Mouse (Mus musculus): Measurements from ENCODE around the gene Muc3. TPM values are rescaled to one million over a fixed set of nuclear protein-coding genes. Genes with fewer than 3 reads are reported as not detected.

Gene Muc3
- polyA plus RNA-seq, 1 experiment from 2014 or later = not detected

- H3K9me3 ChIP-seq (replicated peaks) = no peaks in the 10 kb centered on the region; the same call in 1 of the 2 replicates
Measured at GRCm38 (mm10) chr5:137116987-137117386, 32.1 kb downstream of the Muc3 start.

GRCm38 (mm10) chr5:137115866-137116847 is 33.0 kb downstream of the Muc3 start, which contains the start of gene Trim56:
Gene Trim56, minus strand, starts transcription at chr5:137116209.
- peak; percentile 74 for DNase-seq (ENCODE audit: low spot score)
- Histone ChIP-seq H3K4me1 (peaks cover 18% of the 10 kb centered on the region), H3K4me3 (peak within 1 kb of the TSS; percentile 64), H3K27ac (peak within 1 kb of the TSS; percentile 92), H3K36me3 (peaks cover 38% of the 10 kb centered on the region), H3K9me3 (replicated peaks) (no peaks in the 10 kb centered on the region; the same call in 1 of the 2 replicates), H3K27me3 (ENCODE audit: low read depth, poor library complexity, severe bottlenecking) (no peaks in the 10 kb centered on the region)
- 10% methylated on average over 29 of the region's 29 CpGs for WGBS

More at GRCm38 (mm10) chr5:137116987-137117386, 32.1 kb downstream of the Muc3 start:
- H3K4me1 ChIP-seq = peaks cover 18% of the 10 kb centered on the region
- no peak for DNase-seq (ENCODE audit: low spot score)
- 90% methylated on average over 2 of the region's 2 CpGs for WGBS
- no peaks in the 10 kb centered on the region for H3K27me3 ChIP-seq (ENCODE audit: low read depth, poor library complexity, severe bottlenecking)
- peaks cover 32% of the 10 kb centered on the region for H3K36me3 ChIP-seq
- no peak overlapping the region for H3K4me3 ChIP-seq
- no peak overlapping the region for H3K27ac ChIP-seq

DNA sequence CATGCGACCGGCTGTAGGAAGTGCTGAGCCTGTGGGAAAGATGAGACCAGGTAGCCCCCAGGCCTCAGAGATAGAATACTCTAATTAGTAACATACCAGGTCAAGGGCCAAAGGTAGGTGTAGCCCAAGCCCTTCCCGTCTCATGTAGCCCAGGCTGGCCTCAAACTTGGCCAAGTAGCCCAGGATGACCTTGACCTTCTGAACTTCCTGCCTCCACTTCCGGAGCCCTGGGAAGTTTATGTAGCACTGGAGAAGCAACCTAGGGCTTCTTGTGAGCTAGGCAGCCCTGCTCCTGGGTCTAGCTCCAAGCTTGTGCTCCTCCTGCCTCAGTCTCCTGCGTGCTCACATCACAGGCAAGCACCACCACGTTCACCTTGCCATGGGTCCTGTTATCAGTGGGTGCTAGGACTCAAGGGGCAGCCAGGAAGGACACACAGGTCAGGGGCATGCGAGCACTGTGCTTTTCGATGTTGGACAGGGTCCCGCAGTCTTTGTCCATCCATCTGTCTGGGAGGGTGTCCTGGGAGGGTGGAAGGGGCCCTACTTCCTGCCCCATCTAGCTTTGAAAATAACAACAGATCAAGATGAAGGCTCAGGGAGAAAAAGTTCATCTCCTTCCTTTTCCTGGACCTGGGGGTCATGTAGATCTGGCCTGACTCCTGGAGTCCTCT is 34.1 kb downstream of the Muc3 start:
- Histone ChIP-seq H3K9me3 (replicated peaks) (no peaks in the 10 kb centered on the region; the same call in 1 of the 2 replicates), H3K36me3 (peaks cover 44% of the 10 kb centered on the region), H3K4me3 (peak overlapping the region; percentile 64), H3K27me3 (ENCODE audit: low read depth, poor library complexity, severe bottlenecking) (no peaks in the 10 kb centered on the region), H3K4me1 (peaks cover 18% of the 10 kb centered on the region), H3K27ac (peak overlapping the region; percentile 92)
- no peak for DNase-seq (ENCODE audit: low spot score)
- WGBS = 86% methylated on average over 9 of the region's 9 CpGs

GRCm38 (mm10) chr5:137111542-137112408 is 37.3 kb downstream of the Muc3 start:
- DNase-seq (ENCODE audit: low spot score) = no peak
- Histone ChIP-seq H3K27ac (no peak overlapping the region), H3K27me3 (ENCODE audit: low read depth, poor library complexity, severe bottlenecking) (no peaks in the 10 kb centered on the region), H3K36me3 (peaks cover 44% of the 10 kb centered on the region), H3K4me1 (peaks cover 18% of the 10 kb centered on the region), H3K4me3 (no peak overlapping the region), H3K9me3 (replicated peaks) (no peaks in the 10 kb centered on the region; the same call in 1 of the 2 replicates)
- WGBS = 86% methylated on average over 5 of the region's 5 CpGs

GRCm38 (mm10) chr5:137110863-137111262 is 38.3 kb downstream of the Muc3 start:
- DNase-seq (ENCODE audit: low spot score) = no peak
- Histone ChIP-seq H3K4me3 (no peak overlapping the region), H3K9me3 (replicated peaks) (no peaks in the 10 kb centered on the region; the same call in 1 of the 2 replicates), H3K27ac (no peak overlapping the region), H3K27me3 (ENCODE audit: low read depth, poor library complexity, severe bottlenecking) (no peaks in the 10 kb centered on the region), H3K4me1 (peaks cover 12% of the 10 kb centered on the region), H3K36me3 (peaks cover 44% of the 10 kb centered on the region)
- WGBS = 91% methylated on average over 12 of the region's 12 CpGs

- DNase-seq (ENCODE audit: low spot score) = no peak
- no peaks in the 10 kb centered on the region; the same call in 1 of the 2 replicates for H3K9me3 ChIP-seq (replicated peaks)
- no peaks in the 10 kb centered on the region for H3K27me3 ChIP-seq (ENCODE audit: low read depth, poor library complexity, severe bottlenecking)
- no peak overlapping the region for H3K27ac ChIP-seq
- peaks cover 4% of the 10 kb centered on the region for H3K4me1 ChIP-seq
- WGBS = 52% methylated on average over 25 of the region's 25 CpGs
- peaks cover 42% of the 10 kb centered on the region for H3K36me3 ChIP-seq
- H3K4me3 ChIP-seq = no peak overlapping the region
Measured at GRCm38 (mm10) chr5:137109941-137110593, 39.1 kb downstream of the Muc3 start.

DNA sequence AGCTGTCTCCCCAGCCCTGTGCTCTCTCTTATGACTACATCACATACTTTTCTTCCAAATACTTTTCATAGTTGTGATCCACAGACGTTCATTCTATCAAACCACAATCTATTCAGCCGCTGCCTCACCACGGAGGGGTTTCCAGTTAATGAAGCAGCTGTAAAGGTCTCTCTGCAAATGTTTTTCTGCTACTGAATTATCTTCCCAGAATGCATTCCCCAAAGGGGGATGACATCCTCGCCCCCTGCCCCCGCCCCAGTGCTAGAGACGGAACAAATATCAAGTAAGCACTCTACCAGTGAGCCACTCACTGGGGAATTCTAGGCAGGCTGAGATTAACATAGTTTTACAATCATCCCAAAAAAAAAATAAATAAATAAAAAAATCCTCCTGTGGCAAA is 41.0 kb downstream of the Muc3 start:
- Histone ChIP-seq H3K27me3 (ENCODE audit: low read depth, poor library complexity, severe bottlenecking) (no peaks in the 10 kb centered on the region), H3K9me3 (replicated peaks) (no peaks in the 10 kb centered on the region), H3K27ac (no peak overlapping the region), H3K36me3 (peaks cover 23% of the 10 kb centered on the region), H3K4me3 (no peak overlapping the region), H3K4me1 (no peaks in the 10 kb centered on the region)
- DNase-seq (ENCODE audit: low spot score) = no peak
- WGBS = 70% methylated on average over 6 of the region's 6 CpGs

DNA sequence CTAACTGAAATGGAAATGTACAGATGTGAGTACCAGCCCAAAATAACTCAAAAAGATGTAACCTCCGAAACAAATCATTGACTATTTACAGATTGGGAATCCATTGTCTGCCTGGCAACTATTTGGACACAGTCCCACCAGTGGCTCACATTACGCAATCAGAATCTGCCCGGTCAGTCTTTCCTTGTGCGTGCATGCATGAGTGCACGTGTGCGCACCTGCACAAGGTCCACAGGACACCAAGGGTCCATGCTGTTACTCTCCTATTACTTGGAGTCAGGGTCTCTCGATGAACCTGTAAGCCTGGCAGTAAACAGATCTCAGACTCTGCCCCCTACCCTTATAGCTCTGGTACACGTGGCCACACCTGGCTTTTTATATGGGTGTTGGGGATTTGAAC is 41.5 kb downstream of the Muc3 start:
- Histone ChIP-seq H3K36me3 (peaks cover 18% of the 10 kb centered on the region), H3K4me1 (no peaks in the 10 kb centered on the region), H3K27ac (no peak overlapping the region), H3K4me3 (no peak overlapping the region), H3K27me3 (ENCODE audit: low read depth, poor library complexity, severe bottlenecking) (no peaks in the 10 kb centered on the region), H3K9me3 (replicated peaks) (no peaks in the 10 kb centered on the region)
- 86% methylated on average over 8 of the region's 8 CpGs for WGBS
- no peak for DNase-seq (ENCODE audit: low spot score)

GRCm38 (mm10) chr5:137107024-137107423 is 42.1 kb downstream of the Muc3 start:
- Histone ChIP-seq H3K4me3 (no peak overlapping the region), H3K36me3 (peaks cover 12% of the 10 kb centered on the region), H3K27me3 (ENCODE audit: low read depth, poor library complexity, severe bottlenecking) (no peaks in the 10 kb centered on the region), H3K4me1 (no peaks in the 10 kb centered on the region), H3K9me3 (replicated peaks) (no peaks in the 10 kb centered on the region), H3K27ac (no peak overlapping the region)
- DNase-seq (ENCODE audit: low spot score) = peak; percentile 83
- WGBS = 10% methylated on average over 6 of the region's 6 CpGs

- 78% methylated on average over 4 of the region's 4 CpGs for WGBS
- Histone ChIP-seq H3K27ac (no peak overlapping the region), H3K4me1 (no peaks in the 10 kb centered on the region), H3K4me3 (no peak overlapping the region), H3K27me3 (ENCODE audit: low read depth, poor library complexity, severe bottlenecking) (no peaks in the 10 kb centered on the region), H3K9me3 (replicated peaks) (no peaks in the 10 kb centered on the region), H3K36me3 (peaks cover 9% of the 10 kb centered on the region)
- DNase-seq (ENCODE audit: low spot score) = no peak
Measured at GRCm38 (mm10) chr5:137106434-137106833, 42.7 kb downstream of the Muc3 start.

GRCm38 (mm10) chr5:137103969-137104368 is 45.2 kb downstream of the Muc3 start:
- Histone ChIP-seq H3K9me3 (replicated peaks) (no peaks in the 10 kb centered on the region), H3K4me1 (no peaks in the 10 kb centered on the region), H3K27ac (no peak overlapping the region), H3K36me3 (no peaks in the 10 kb centered on the region), H3K4me3 (no peak overlapping the region), H3K27me3 (ENCODE audit: low read depth, poor library complexity, severe bottlenecking) (no peaks in the 10 kb centered on the region)
- DNase-seq (ENCODE audit: low spot score) = no peak
- WGBS = 92% methylated on average over 2 of the region's 2 CpGs
